Mouse (Mus musculus) G1E (cell line): Measurements from ENCODE around the gene Uri1.

Source experiments
- CTCF ChIP-seq: IDR thresholded peaks from 2 replicates; pipeline ENCODE4 v1.5.1; 2012; ENCODE audit warnings: low read depth, low read length, inconsistent platforms, mixed read lengths
- GATA1 ChIP-seq: IDR thresholded peaks from 2 replicates; pipeline ENCODE4 v1.6.1; 2012; ENCODE audit warnings: borderline replicate concordance, low read length, inconsistent platforms, mixed read lengths
- GATA2 ChIP-seq: IDR thresholded peaks from 2 replicates; pipeline ENCODE4 v1.6.1; 2012; ENCODE audit warnings: low read depth, low read length, inconsistent platforms, borderline replicate concordance
- POLR2AphosphoS5 ChIP-seq: IDR thresholded peaks from 2 replicates; pipeline ENCODE4 v1.6.1; 2012; ENCODE audit warnings: low read depth, low read length, inconsistent platforms; ENCODE audit not compliant: insufficient replicate concordance

GRCm38 (mm10) chr7:37983471-37983870 lies 39.9 kb downstream of the Uri1 start:
- TF ChIP-seq CTCF (no peak), GATA1 (no peak), POLR2AphosphoS5 (no peak), GATA2 (no peak)
